Mouse (Mus musculus) liver, embryonic 16.5 days (tissue): Measurements from ENCODE around the gene Psmd14. TPM values are rescaled to one million over a fixed set of nuclear protein-coding genes. Genes with fewer than 3 reads are reported as not detected.

Experiments used
- ATAC-seq: fragments of 200-750 bp; cut with Nextera tagmentation; 2 replicates; pipeline ENCODE4 v1.8.0; 2017; ENCODE audit warnings: low read depth, mild to moderate bottlenecking, moderate number of reproducible peaks, moderate library complexity
- H3K27ac ChIP-seq: fragments of 300-500 bp; sonication (generic); 2 replicates; pipeline ENCODE4 v1.5.1; 2014; ENCODE audit warnings: mild to moderate bottlenecking, low read length
- H3K27me3 ChIP-seq: fragments of 300-500 bp; sonication (generic); 2 replicates; pipeline ENCODE4 v1.6.1; 2014; ENCODE audit warnings: low read depth, low read length, mixed read lengths; ENCODE audit not compliant: control insufficient read depth, insufficient read depth
- H3K36me3 ChIP-seq: fragments of 300-500 bp; sonication (generic); 2 replicates; pipeline ENCODE4 v1.6.1; 2014; ENCODE audit warnings: mild to moderate bottlenecking; ENCODE audit not compliant: control insufficient read depth, insufficient read depth
- H3K4me1 ChIP-seq: fragments of 300-500 bp; sonication (generic); 2 replicates; pipeline ENCODE4 v1.6.1; 2014; ENCODE audit warnings: low read depth, low read length, mixed read lengths; ENCODE audit not compliant: control insufficient read depth
- H3K4me2 ChIP-seq: fragments of 300-500 bp; sonication (generic); 2 replicates; pipeline ENCODE4 v1.6.1; 2014; ENCODE audit warnings: low read depth, low read length, mixed read lengths
- H3K4me3 ChIP-seq: fragments of 300-500 bp; sonication (generic); 2 replicates; pipeline ENCODE4 v1.5.1; 2014; ENCODE audit warnings: low read depth, mild to moderate bottlenecking, low read length
- H3K9ac ChIP-seq: fragments of 300-500 bp; sonication (generic); 2 replicates; pipeline ENCODE4 v1.6.1; 2014; ENCODE audit warnings: low read depth, low read length
- H3K9me3 ChIP-seq: fragments of 300-500 bp; sonication (generic); replicated peaks from 2 replicates; pipeline ENCODE4 v1.6.1; 2016; ENCODE audit warnings: low read length; ENCODE audit not compliant: control insufficient read depth
- WGBS: fragments of 180-500 bp; shearing (Covaris S2); extraction: QIAGEN DNeasy Blood & Tissue Kit; methylation state at CpG from one replicate; pipeline ENCODE4 v1.1.7; 2014; ENCODE audit not compliant: insufficient replicate concordance; 5-methylcytosine and 5-hydroxymethylcytosine counted together
- microRNA-seq: library from miRNA; unstranded; fragments of <30 nt; microRNA quantifications from one replicate; pipeline ENCODE4, GENCODE M21; 2016
- polyA plus RNA-seq: library from polyadenylated mRNA; unstranded; fragments of >200 nt; fragmentation: Nextera tagmentation; extraction: Ambion mirVana; gene quantifications from 2 replicates; pipeline ENCODE4 v1.2.1, GENCODE M21; 2015

Psmd14 gene
- polyA plus RNA-seq, 1 experiment from 2014 or later: 88.3 TPM

DNA sequence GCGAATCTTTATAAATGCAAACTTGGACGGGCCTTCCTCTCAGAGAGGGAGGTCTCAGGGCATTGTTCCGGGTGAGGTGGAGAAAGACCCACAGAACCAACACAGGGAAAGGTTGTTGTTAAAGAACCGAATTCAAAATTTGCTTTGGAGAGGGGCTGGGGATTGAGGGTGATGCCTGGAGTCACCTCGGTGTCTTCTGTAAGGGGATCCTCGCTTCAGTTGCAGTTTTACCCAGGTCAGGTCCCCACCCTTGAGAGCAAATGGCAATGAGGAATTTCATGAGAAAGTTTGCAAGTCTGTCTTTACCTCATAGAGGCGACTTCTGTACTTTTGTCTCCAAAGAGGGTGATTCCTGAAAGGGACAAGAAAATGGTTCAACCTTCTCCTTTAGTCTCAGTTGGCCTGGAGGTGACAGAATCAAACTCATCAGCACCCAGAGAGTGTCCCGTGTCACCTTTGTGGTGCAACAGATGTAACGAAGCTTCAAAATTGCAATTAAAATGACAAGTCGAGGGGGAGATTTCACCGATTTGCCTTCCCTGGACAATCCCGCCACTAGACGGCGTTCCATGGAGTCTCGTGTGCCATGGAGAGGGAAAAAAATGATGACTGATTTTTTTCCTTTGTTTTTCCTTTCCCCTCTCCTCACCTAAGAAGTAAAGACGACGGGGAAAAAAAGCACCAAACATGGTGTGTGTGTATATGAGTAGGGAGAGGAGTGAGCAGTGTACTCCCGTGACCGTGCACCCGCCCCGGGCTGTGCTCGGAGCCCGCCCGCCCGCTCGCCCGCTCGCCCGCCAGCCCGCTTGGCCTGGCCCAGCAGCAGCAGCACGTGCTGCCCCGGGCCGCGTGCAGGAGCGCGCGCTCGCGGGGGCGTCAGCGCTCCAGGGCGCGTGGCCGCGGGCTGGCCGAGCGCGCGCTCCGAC is 103.3 kb downstream of the Psmd14 start:
- Histone ChIP-seq H3K9me3 (no peaks in the 10 kb centered on the region), H3K27me3 (peaks cover 72% of the 10 kb centered on the region), H3K4me3 (peak overlapping the region; percentile 47), H3K27ac (no peak overlapping the region), H3K4me2 (peak overlapping the region; percentile 64), H3K4me1 (peaks cover 8% of the 10 kb centered on the region), H3K36me3 (no peaks in the 10 kb centered on the region), H3K9ac (no peak overlapping the region)
- 0 out of 2 replicates have a peak, but pooled peaks have one; percentile 16 for ATAC-seq
- 3% methylated on average over 49 of the region's 50 CpGs for WGBS

DNA sequence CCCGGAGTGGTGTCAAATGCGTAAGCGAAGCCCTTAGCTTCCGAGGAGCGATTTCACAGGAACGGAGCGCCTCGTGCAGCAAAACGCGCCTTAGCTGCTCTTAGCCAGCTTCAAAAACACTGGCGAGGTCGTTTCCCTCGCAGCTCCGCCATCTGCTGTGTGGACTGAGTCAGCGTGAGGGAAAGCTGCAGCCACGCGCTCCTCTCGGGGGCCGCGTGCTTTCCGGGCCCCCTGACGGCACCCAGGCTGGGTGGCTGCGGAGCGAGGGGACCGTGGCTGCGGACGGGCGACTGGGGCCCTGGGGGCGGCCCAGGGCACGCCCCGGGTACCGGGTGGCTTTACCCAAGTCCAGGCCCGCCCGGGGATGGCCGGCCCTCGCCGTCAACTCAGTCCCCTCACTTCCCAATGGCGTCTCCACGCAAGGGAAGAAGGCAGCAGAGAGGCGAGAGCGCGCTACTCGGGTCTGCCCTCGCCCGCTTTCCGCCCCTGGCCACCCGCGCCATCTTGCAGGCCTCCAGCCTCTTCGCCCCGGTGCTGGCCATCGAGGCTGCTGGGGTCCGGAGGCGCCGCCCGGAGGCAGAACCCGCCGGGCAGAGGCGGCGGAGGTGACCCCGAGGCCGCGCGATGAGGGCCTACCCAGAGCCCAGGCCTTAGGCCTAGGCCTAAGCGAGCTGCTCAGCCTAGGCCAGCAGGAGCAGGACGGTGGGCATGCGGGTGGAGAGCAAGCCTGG is 104.3 kb downstream of the Psmd14 start:
- 16% methylated on average over 58 of the region's 66 CpGs for WGBS
- H3K4me3 ChIP-seq: peak overlapping the region; percentile 47
- no peak overlapping the region for H3K27ac ChIP-seq
- peak; percentile 13; the same call in 1 of the 2 replicates for ATAC-seq
- no peaks in the 10 kb centered on the region for H3K9me3 ChIP-seq
- H3K4me1 ChIP-seq: peaks cover 8% of the 10 kb centered on the region
- no peaks in the 10 kb centered on the region for H3K36me3 ChIP-seq
- H3K9ac ChIP-seq: no peak overlapping the region
- peak overlapping the region; percentile 64 for H3K4me2 ChIP-seq
- H3K27me3 ChIP-seq: peaks cover 67% of the 10 kb centered on the region

DNA sequence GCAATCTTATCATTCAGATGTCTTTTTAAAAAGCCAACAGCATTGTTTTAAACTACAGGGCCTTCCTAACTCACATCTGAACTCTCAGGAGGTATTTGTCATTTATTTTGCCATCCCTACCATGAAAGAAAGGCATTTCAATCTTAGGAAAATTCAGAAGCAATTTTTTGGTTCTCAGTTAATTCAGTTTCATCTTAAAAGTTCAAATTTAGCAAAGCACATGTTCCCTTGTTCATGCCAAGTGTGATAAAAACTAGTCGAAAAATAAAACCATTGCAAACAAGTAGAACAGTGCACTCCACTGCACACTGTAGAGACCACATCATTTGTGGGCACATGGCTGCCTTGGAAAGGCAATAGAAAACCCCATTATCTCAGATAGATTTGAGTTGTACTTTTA is 106.7 kb downstream of the Psmd14 start:
- no peak for ATAC-seq
- Histone ChIP-seq H3K27ac (no peak overlapping the region), H3K27me3 (peaks cover 43% of the 10 kb centered on the region), H3K4me1 (peaks cover 8% of the 10 kb centered on the region), H3K4me2 (no peak overlapping the region), H3K9me3 (no peaks in the 10 kb centered on the region), H3K9ac (no peak overlapping the region), H3K36me3 (no peaks in the 10 kb centered on the region), H3K4me3 (no peak overlapping the region)
- WGBS: 49% methylated on average over 1 of the region's 1 CpGs

DNA sequence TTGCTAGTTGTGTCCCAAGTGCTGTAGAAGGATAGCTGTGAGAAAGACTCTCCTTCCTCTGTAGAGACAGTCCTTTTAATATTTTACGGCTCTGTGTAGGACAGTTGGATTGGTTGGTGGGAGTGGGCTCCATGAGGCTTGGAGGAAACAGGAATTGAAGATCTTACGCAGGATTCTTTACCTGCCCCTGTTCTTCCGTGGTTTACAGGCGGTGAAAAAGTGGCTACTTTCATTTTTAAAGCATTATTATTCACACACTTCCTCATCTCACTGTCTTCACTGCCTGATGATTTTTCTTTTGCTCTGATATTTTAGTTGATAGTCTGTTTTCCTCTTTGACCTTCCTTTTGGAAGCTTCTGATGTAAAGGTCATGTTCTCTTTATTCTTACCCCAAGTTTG is 108.7 kb downstream of the Psmd14 start:
- Histone ChIP-seq H3K36me3 (no peaks in the 10 kb centered on the region), H3K4me1 (peaks cover 4% of the 10 kb centered on the region; the same call in 1 of the 2 replicates), H3K27ac (no peak overlapping the region), H3K4me3 (no peak overlapping the region), H3K4me2 (no peak overlapping the region), H3K9me3 (no peaks in the 10 kb centered on the region), H3K9ac (no peak overlapping the region), H3K27me3 (peaks cover 25% of the 10 kb centered on the region)
- ATAC-seq: no peak
- 37% methylated on average over 4 of the region's 4 CpGs for WGBS

DNA sequence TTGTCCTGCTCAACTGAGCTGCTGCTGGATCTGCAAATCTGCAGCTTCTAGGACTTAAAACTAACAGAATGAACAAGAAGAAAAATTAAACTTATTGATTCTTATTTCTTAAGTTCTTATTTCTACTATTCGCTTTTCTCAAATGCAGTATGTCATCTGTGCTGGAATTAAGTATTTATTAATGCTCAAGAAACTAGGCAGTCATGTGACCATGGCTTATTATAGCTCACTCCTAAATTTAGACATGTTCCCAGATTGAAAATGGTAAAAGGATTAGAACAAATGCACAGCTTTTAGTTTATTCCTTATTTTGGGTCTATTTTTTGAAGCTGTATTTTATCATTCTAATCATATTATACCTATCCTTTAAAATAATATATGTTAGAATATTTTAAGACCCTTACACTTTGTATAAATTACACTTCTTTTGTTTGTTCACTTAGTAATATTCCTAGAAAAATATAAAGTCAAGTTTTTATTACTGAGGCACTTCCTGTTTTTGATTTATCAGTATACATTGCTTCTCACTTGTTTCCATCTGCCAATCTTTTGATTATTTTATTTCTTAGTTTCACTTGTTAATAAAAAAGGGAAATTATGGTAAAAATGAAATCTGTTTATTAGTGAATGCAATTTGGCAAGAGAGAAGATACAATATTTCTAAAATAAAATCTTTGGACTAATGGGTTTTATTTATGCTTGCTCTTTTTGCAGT is 112.1 kb downstream of the Psmd14 start:
- H3K9ac ChIP-seq: no peak overlapping the region
- H3K9me3 ChIP-seq: no peaks in the 10 kb centered on the region
- H3K27me3 ChIP-seq: peaks cover 5% of the 10 kb centered on the region; the same call in 1 of the 2 replicates
- 59% methylated on average over 1 of the region's 1 CpGs for WGBS
- H3K4me1 ChIP-seq: no peaks in the 10 kb centered on the region
- H3K27ac ChIP-seq: no peak overlapping the region
- H3K4me2 ChIP-seq: no peak overlapping the region
- no peak for ATAC-seq
- no peaks in the 10 kb centered on the region for H3K36me3 ChIP-seq
- H3K4me3 ChIP-seq: no peak overlapping the region

DNA sequence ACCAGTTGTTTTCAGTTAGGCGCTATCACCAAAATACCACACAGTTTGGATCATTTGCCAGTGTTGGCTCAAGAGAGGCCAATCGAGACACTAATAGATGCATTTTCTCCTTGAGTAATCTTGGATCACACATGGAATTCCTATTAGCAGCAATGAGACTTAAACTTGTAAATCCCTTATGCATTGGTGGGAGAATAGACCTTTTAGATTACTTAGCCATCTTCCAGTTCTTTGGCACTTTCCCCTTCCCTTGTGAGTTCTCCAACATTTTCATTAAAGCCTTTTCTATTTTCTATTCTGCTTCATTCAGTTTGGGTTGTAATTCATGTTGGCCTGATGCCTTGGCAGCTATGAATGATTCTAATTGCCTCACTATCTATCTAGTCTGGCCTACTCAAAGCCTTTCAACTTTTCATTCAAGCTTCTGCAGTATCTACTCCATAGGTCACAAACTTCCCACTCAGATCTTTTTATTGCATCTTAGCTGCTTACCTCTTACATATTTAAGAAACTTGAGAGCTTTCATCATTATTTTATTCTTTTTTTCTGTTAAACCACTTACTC is 125.8 kb downstream of the Psmd14 start:
- Histone ChIP-seq H3K4me3 (no peak overlapping the region), H3K4me1 (no peaks in the 10 kb centered on the region), H3K27me3 (no peaks in the 10 kb centered on the region), H3K9ac (no peak overlapping the region), H3K9me3 (no peaks in the 10 kb centered on the region), H3K36me3 (no peaks in the 10 kb centered on the region), H3K27ac (no peak overlapping the region), H3K4me2 (no peak overlapping the region)
- WGBS: 65% methylated on average over 2 of the region's 2 CpGs
- ATAC-seq: no peak

Small RNAs within 50 kb of the gene (microRNA-seq; reads per million reads assigned to microRNA genes)
- gene Gm22403: not detected

Other genes starting within 250 kb of the Psmd14 start
- 17.3 and 20.4 TPM in 2 replicates for gene Tank, start 133.1 kb upstream of the Psmd14 start, polyA plus RNA-seq
- not detected in 2 replicates for gene Tbr1, start 91.2 kb downstream of the Psmd14 start, polyA plus RNA-seq